Mouse (Mus musculus) midbrain, embryonic 10.5 days (tissue): ENCODE measurements around the gene Olfr963. TPM values are rescaled to one million over a fixed set of nuclear protein-coding genes. Genes with fewer than 3 reads are reported as not detected.

Source experiments
- DNase-seq: peaks from one replicate; pipeline ENCODE4 v3.0.0-alpha.2; 2017; ENCODE audit warnings: low spot score
- H3K27ac ChIP-seq: fragments of 300-500 bp; sonication (generic); replicated peaks from 2 replicates; pipeline ENCODE4 v1.5.1; 2016; ENCODE audit warnings: mild to moderate bottlenecking
- H3K27me3 ChIP-seq: fragments of 300-500 bp; sonication (generic); 2 replicates; pipeline ENCODE4 v1.6.1; 2016; ENCODE audit warnings: low read depth, mild to moderate bottlenecking; ENCODE audit not compliant: poor library complexity, severe bottlenecking
- H3K36me3 ChIP-seq: fragments of 300-500 bp; sonication (generic); 2 replicates; pipeline ENCODE4 v1.6.1; 2016; ENCODE audit warnings: mild to moderate bottlenecking, moderate library complexity
- H3K4me1 ChIP-seq: fragments of 300-500 bp; sonication (generic); 2 replicates; pipeline ENCODE4 v1.6.1; 2016
- H3K4me3 ChIP-seq: fragments of 300-500 bp; sonication (generic); 2 replicates; pipeline ENCODE4 v1.5.1; 2016; ENCODE audit warnings: mild to moderate bottlenecking, moderate library complexity
- H3K9me3 ChIP-seq: fragments of 300-500 bp; sonication (generic); replicated peaks from 2 replicates; pipeline ENCODE4 v1.6.1; 2016; ENCODE audit warnings: mild to moderate bottlenecking
- WGBS: fragments of 180-500 bp; shearing (Covaris S2); methylation state at CpG from one replicate; pipeline ENCODE4 v1.1.7; 2016; 5-methylcytosine and 5-hydroxymethylcytosine counted together
- polyA plus RNA-seq: library from polyadenylated mRNA; unstranded; fragments of >200 nt; fragmentation: Nextera tagmentation; extraction: Ambion mirVana; gene quantifications from 2 replicates; pipeline ENCODE4 v1.2.1, GENCODE M21; 2016

The Olfr963 gene
- not detected in 2 replicates for polyA plus RNA-seq

DNA sequence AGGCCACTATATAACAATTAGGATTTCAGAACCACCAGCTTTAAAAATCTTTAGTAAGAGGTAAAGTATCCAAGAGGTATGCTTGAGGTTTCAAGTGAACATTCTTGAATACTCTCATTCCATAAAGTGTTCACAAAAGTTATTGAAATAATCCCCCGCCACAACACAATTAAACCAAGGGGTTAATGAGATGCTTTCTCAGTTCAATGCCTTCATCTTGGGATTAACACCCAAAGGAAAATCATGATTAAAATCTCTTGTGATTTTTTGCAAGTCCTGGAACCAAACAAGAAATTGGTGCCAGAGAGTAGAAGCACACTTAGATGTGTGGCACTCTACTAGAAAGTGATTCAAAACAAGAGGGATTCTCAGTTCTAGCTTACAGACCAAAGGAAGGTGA, at the start of gene Olfr963:
Olfr963 (plus strand) TSS at position 301 of the 400 bp plus-strand sequence.
- DNase-seq = no peak
- WGBS = 83% methylated on average over 1 of the region's 1 CpGs
- no peak within 1 kb of the TSS for H3K27ac ChIP-seq
- H3K27me3 ChIP-seq = no peaks in the 10 kb centered on the region
- H3K4me3 ChIP-seq = no peak within 1 kb of the TSS
- H3K36me3 ChIP-seq = no peaks in the 10 kb centered on the region
- 0 out of 2 replicates have a peak, but pooled peaks cover under 1% of the 10 kb centered on the region for H3K9me3 ChIP-seq
- no peaks in the 10 kb centered on the region for H3K4me1 ChIP-seq

- H3K27ac ChIP-seq = no peak within 1 kb of the TSS
- no peaks in the 10 kb centered on the region for H3K36me3 ChIP-seq
- no peak within 1 kb of the TSS for H3K4me3 ChIP-seq
- WGBS = 67% methylated on average over 1 of the region's 1 CpGs
- DNase-seq = no peak
- no peaks in the 10 kb centered on the region for H3K4me1 ChIP-seq
- H3K9me3 ChIP-seq = no peaks in the 10 kb centered on the region
- no peaks in the 10 kb centered on the region for H3K27me3 ChIP-seq
Measured at GRCm38 (mm10) chr9:39621073-39621472, 45.9 kb upstream of the Olfr963 start, which contains the start of gene Olfr960. TSS of gene Olfr960 (plus strand) at chr9:39621373.

DNA sequence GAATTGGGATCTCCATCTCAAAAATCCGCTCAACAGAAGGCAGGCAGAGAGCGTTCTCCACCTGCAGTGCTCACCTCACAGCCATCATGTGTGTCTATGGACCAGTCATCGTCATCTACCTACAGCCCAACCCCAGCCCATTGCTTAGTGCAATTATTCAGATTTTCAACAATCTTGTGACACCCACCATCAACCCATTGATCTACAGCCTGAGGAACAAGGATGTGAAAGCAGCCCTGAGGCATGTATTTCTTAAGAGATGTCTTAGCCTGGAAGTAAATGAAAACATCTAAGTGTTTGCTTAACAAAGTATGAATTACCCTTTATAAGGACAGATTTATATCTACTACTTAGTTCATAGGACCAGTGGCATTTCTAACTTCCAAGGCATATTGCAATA, 43.2 kb upstream of the Olfr963 start:
- WGBS = 89% methylated on average over 3 of the region's 3 CpGs
- no peaks in the 10 kb centered on the region for H3K27me3 ChIP-seq
- no peaks in the 10 kb centered on the region for H3K4me1 ChIP-seq
- H3K36me3 ChIP-seq = no peaks in the 10 kb centered on the region
- H3K9me3 ChIP-seq = no peaks in the 10 kb centered on the region
- no peak overlapping the region for H3K4me3 ChIP-seq
- DNase-seq = no peak
- no peak overlapping the region for H3K27ac ChIP-seq

DNA sequence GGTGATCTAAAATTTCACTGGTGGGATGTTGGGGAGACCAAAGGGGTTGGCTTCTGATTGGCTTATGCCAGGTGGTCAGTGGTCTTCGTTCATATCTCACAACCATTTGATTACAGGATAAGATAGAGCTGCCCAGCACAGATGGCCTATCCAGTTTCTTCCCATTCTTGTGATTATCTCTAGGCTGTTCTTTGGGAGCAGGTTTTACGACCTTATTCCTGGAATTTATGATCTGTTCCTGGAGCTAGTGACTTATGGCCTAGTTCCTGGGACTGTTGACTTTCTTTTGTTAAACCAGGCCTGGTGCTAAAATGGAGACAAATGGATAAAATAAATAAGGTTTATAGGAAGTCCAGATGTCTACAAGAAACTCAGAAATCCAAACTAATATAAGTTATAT, 42.3 kb upstream of the Olfr963 start:
- 92% methylated on average over 2 of the region's 2 CpGs for WGBS
- Histone ChIP-seq H3K27me3 (no peaks in the 10 kb centered on the region), H3K4me3 (no peak overlapping the region), H3K4me1 (no peaks in the 10 kb centered on the region), H3K36me3 (no peaks in the 10 kb centered on the region), H3K27ac (no peak overlapping the region), H3K9me3 (no peaks in the 10 kb centered on the region)
- no peak for DNase-seq

- no peak for DNase-seq
- Histone ChIP-seq H3K4me3 (no peak overlapping the region), H3K36me3 (no peaks in the 10 kb centered on the region), H3K4me1 (no peaks in the 10 kb centered on the region), H3K9me3 (no peaks in the 10 kb centered on the region), H3K27me3 (no peaks in the 10 kb centered on the region), H3K27ac (no peak overlapping the region)
- WGBS = 85% methylated on average over 2 of the region's 2 CpGs
Measured at GRCm38 (mm10) chr9:39629069-39629468, 37.9 kb upstream of the Olfr963 start.

GRCm38 (mm10) chr9:39633913-39634594, 33.0 kb upstream of the Olfr963 start:
- no peak for DNase-seq
- no peaks in the 10 kb centered on the region for H3K36me3 ChIP-seq
- H3K4me3 ChIP-seq = no peak overlapping the region
- H3K27me3 ChIP-seq = no peaks in the 10 kb centered on the region
- no peaks in the 10 kb centered on the region for H3K4me1 ChIP-seq
- no peak overlapping the region for H3K27ac ChIP-seq
- 39% methylated on average over 4 of the region's 4 CpGs for WGBS
- no peaks in the 10 kb centered on the region for H3K9me3 ChIP-seq

DNA sequence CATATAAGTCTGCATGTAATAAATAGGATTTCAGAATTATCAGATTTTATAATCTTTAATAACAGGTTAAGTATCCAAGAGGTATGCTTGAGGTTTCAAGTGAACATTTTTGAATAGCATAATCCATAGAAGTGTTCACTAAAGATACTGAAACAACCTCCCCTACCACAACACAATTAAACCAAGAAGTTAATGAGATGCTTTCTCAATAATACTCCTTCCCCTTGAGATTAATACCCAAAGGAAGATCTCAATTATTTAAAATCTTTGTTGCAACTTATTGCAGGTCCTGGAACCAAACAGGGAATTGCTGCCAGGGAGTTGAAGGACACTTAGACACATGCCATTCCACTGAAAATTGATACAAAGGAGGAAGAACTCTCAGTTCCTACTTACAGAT, 22.2 kb upstream of the Olfr963 start, which contains the start of gene Olfr961:
Olfr961 (plus strand) TSS at position 301 of the 400 bp plus-strand sequence.
- Histone ChIP-seq H3K36me3 (no peaks in the 10 kb centered on the region), H3K9me3 (no peaks in the 10 kb centered on the region), H3K4me1 (no peaks in the 10 kb centered on the region), H3K4me3 (no peak within 1 kb of the TSS), H3K27ac (no peak within 1 kb of the TSS), H3K27me3 (no peaks in the 10 kb centered on the region)
- DNase-seq = no peak

- no peak overlapping the region for H3K27ac ChIP-seq
- no peaks in the 10 kb centered on the region for H3K4me1 ChIP-seq
- H3K27me3 ChIP-seq = no peaks in the 10 kb centered on the region
- 91% methylated on average over 4 of the region's 4 CpGs for WGBS
- no peak for DNase-seq
- H3K4me3 ChIP-seq = no peak overlapping the region
- H3K9me3 ChIP-seq = no peaks in the 10 kb centered on the region
- H3K36me3 ChIP-seq = no peaks in the 10 kb centered on the region
Measured at GRCm38 (mm10) chr9:39647382-39647781, 19.6 kb upstream of the Olfr963 start.

GRCm38 (mm10) chr9:39654756-39655396, 12.1 kb upstream of the Olfr963 start:
- Histone ChIP-seq H3K9me3 (no peaks in the 10 kb centered on the region), H3K27me3 (no peaks in the 10 kb centered on the region), H3K27ac (no peak overlapping the region), H3K4me3 (no peak overlapping the region), H3K4me1 (no peaks in the 10 kb centered on the region), H3K36me3 (no peaks in the 10 kb centered on the region)
- no peak for DNase-seq
- WGBS = 77% methylated on average over 6 of the region's 6 CpGs

GRCm38 (mm10) chr9:39669723-39670122, 2.7 kb downstream of the Olfr963 start:
- WGBS = 84% methylated on average over 2 of the region's 2 CpGs
- H3K27me3 ChIP-seq = no peaks in the 10 kb centered on the region
- H3K9me3 ChIP-seq = no peaks in the 10 kb centered on the region
- DNase-seq = no peak
- H3K27ac ChIP-seq = no peak overlapping the region
- no peak overlapping the region for H3K4me3 ChIP-seq
- H3K4me1 ChIP-seq = no peaks in the 10 kb centered on the region
- H3K36me3 ChIP-seq = no peaks in the 10 kb centered on the region

GRCm38 (mm10) chr9:39674820-39675219, 7.8 kb downstream of the Olfr963 start:
- Histone ChIP-seq H3K4me3 (no peak overlapping the region), H3K4me1 (no peaks in the 10 kb centered on the region), H3K27me3 (no peaks in the 10 kb centered on the region), H3K36me3 (no peaks in the 10 kb centered on the region), H3K27ac (no peak overlapping the region), H3K9me3 (no peaks in the 10 kb centered on the region)
- no peak for DNase-seq
- WGBS = 83% methylated on average over 2 of the region's 2 CpGs

GRCm38 (mm10) chr9:39678557-39678956, 11.6 kb downstream of the Olfr963 start:
- H3K9me3 ChIP-seq = no peaks in the 10 kb centered on the region
- H3K4me3 ChIP-seq = no peak overlapping the region
- DNase-seq = no peak
- no peak overlapping the region for H3K27ac ChIP-seq
- 92% methylated on average over 2 of the region's 2 CpGs for WGBS
- no peaks in the 10 kb centered on the region for H3K4me1 ChIP-seq
- no peaks in the 10 kb centered on the region for H3K27me3 ChIP-seq
- no peaks in the 10 kb centered on the region for H3K36me3 ChIP-seq

GRCm38 (mm10) chr9:39679280-39679679, 12.3 kb downstream of the Olfr963 start:
- WGBS = 77% methylated on average over 2 of the region's 2 CpGs
- H3K27ac ChIP-seq = no peak overlapping the region
- H3K27me3 ChIP-seq = no peaks in the 10 kb centered on the region
- H3K36me3 ChIP-seq = no peaks in the 10 kb centered on the region
- no peaks in the 10 kb centered on the region for H3K9me3 ChIP-seq
- no peak overlapping the region for H3K4me3 ChIP-seq
- no peaks in the 10 kb centered on the region for H3K4me1 ChIP-seq
- DNase-seq = no peak
